Mouse (Mus musculus): Measurements from ENCODE around the gene Dnajc2. TPM values are rescaled to one million over a fixed set of nuclear protein-coding genes. Genes with fewer than 3 reads are reported as not detected.
"Not testable (repeated sequence)": the region's sequence is repeated elsewhere in the genome, so short reads cannot be mapped to it uniquely, and the experiment has no call there.

Gene Dnajc2
- polyA plus RNA-seq, 1 experiment: 47.2 TPM

GRCm38 (mm10) chr5:21729107-21729506 lies 55.9 kb downstream of the Dnajc2 start:
- Histone ChIP-seq H3K27ac (ENCODE audit: control insufficient read depth, insufficient read depth, low read depth, low read length, poor library complexity) (no peak overlapping the region), H3K4me1 (ENCODE audit: control insufficient read depth, insufficient read depth, low read length) (no peaks in the 10 kb centered on the region), H3K4me3 (replicated peaks; ENCODE audit: control insufficient read depth, low read depth, low read length) (no peak overlapping the region)
- no peak for TF ChIP-seq CTCF (IDR thresholded peaks at IDR 0.05; ENCODE audit: control insufficient read depth, insufficient read depth, low read length)
- no peak for TF ChIP-seq POLR2A (IDR thresholded peaks at IDR 0.05; ENCODE audit: borderline replicate concordance, control insufficient read depth, low read depth, low read length)
- WGBS: 76% methylated on average over 5 of the region's 5 CpGs

- H3K4me1 ChIP-seq (ENCODE audit: control insufficient read depth, insufficient read depth, low read length): no peaks in the 10 kb centered on the region
- TF ChIP-seq CTCF (IDR thresholded peaks at IDR 0.05; ENCODE audit: control insufficient read depth, insufficient read depth, low read length) (no peak), POLR2A (IDR thresholded peaks at IDR 0.05; ENCODE audit: borderline replicate concordance, control insufficient read depth, low read depth, low read length) (no peak)
- H3K27ac ChIP-seq (ENCODE audit: control insufficient read depth, insufficient read depth, low read depth, low read length, poor library complexity): no peak overlapping the region
- 82% methylated on average over 7 of the region's 7 CpGs for WGBS
- no peak overlapping the region for H3K4me3 ChIP-seq (replicated peaks; ENCODE audit: control insufficient read depth, low read depth, low read length)
Observed at GRCm38 (mm10) chr5:21724872-21725271, 60.2 kb downstream of the Dnajc2 start.

GRCm38 (mm10) chr5:21724427-21724826 lies 60.6 kb downstream of the Dnajc2 start:
- Histone ChIP-seq H3K4me1 (ENCODE audit: control insufficient read depth, insufficient read depth, low read length) (no peaks in the 10 kb centered on the region), H3K4me3 (replicated peaks; ENCODE audit: control insufficient read depth, low read depth, low read length) (no peak overlapping the region), H3K27ac (ENCODE audit: control insufficient read depth, insufficient read depth, low read depth, low read length, poor library complexity) (no peak overlapping the region)
- WGBS: 84% methylated on average over 1 of the region's 1 CpGs
- no peak for TF ChIP-seq CTCF (IDR thresholded peaks at IDR 0.05; ENCODE audit: control insufficient read depth, insufficient read depth, low read length)
- TF ChIP-seq POLR2A (IDR thresholded peaks at IDR 0.05; ENCODE audit: borderline replicate concordance, control insufficient read depth, low read depth, low read length): no peak

DNA sequence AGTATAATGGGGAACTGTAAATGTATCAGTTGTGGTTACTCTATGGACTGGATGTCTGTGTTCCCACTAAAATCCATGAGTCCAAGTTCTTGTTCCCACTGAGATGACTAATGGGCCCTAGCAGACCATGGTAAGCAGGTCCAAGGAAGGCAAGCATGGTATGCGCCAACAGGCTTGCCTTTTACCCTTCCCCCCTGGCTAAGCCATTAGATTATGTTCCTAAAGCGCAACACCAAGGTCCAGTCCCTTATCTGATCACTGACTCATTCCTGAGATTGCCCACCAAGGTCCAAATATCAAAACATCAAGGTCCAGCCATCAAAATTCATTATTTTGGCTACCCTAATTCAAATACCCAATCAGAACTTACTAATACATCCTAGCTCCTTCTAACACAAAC lies 65.8 kb downstream of the Dnajc2 start:
- TF ChIP-seq POLR2A (IDR thresholded peaks at IDR 0.05; ENCODE audit: borderline replicate concordance, control insufficient read depth, low read depth, low read length) (no peak), CTCF (IDR thresholded peaks at IDR 0.05; ENCODE audit: control insufficient read depth, insufficient read depth, low read length) (no peak)
- H3K27ac ChIP-seq (ENCODE audit: control insufficient read depth, insufficient read depth, low read depth, low read length, poor library complexity): no peak overlapping the region
- WGBS: 87% methylated on average over 2 of the region's 2 CpGs
- H3K4me1 ChIP-seq (ENCODE audit: control insufficient read depth, insufficient read depth, low read length): no peaks in the 10 kb centered on the region
- H3K4me3 ChIP-seq (replicated peaks; ENCODE audit: control insufficient read depth, low read depth, low read length): no peak overlapping the region

GRCm38 (mm10) chr5:21718546-21718945 lies 66.5 kb downstream of the Dnajc2 start:
- Histone ChIP-seq H3K27ac (ENCODE audit: control insufficient read depth, insufficient read depth, low read depth, low read length, poor library complexity) (no peak overlapping the region), H3K4me3 (replicated peaks; ENCODE audit: control insufficient read depth, low read depth, low read length) (no peak overlapping the region), H3K4me1 (ENCODE audit: control insufficient read depth, insufficient read depth, low read length) (no peaks in the 10 kb centered on the region)
- TF ChIP-seq CTCF (IDR thresholded peaks at IDR 0.05; ENCODE audit: control insufficient read depth, insufficient read depth, low read length) (no peak), POLR2A (IDR thresholded peaks at IDR 0.05; ENCODE audit: borderline replicate concordance, control insufficient read depth, low read depth, low read length) (no peak)
- 76% methylated on average over 5 of the region's 5 CpGs for WGBS

- TF ChIP-seq POLR2A (IDR thresholded peaks at IDR 0.05; ENCODE audit: borderline replicate concordance, control insufficient read depth, low read depth, low read length): no peak
- TF ChIP-seq CTCF (IDR thresholded peaks at IDR 0.05; ENCODE audit: control insufficient read depth, insufficient read depth, low read length): no peak
- Histone ChIP-seq H3K4me1 (ENCODE audit: control insufficient read depth, insufficient read depth, low read length) (no peaks in the 10 kb centered on the region), H3K4me3 (replicated peaks; ENCODE audit: control insufficient read depth, low read depth, low read length) (no peak overlapping the region), H3K27ac (ENCODE audit: control insufficient read depth, insufficient read depth, low read depth, low read length, poor library complexity) (no peak overlapping the region)
- 58% methylated on average over 10 of the region's 10 CpGs for WGBS
Observed at GRCm38 (mm10) chr5:21717165-21717715, 67.8 kb downstream of the Dnajc2 start.

DNA sequence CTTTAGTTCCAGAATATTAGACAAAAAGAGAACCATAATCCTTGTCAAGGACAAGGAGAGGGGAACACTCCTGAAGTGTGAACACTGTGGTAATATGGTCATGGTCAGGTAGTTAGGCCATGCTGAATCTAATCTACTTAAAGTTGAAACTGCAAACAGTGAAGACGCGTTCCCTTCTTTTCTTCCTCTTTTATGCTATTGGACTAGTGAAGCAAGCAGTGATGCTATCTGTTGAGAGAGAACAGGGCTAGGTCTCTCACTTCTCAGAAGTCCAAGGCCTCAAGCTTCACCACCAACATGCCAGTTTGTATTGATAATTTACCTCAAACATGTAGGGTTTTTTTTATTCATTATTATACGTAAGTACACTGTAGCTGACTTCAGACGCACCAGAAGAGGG lies 70.6 kb downstream of the Dnajc2 start:
- TF ChIP-seq POLR2A (IDR thresholded peaks at IDR 0.05; ENCODE audit: borderline replicate concordance, control insufficient read depth, low read depth, low read length): no peak
- no peak for TF ChIP-seq CTCF (IDR thresholded peaks at IDR 0.05; ENCODE audit: control insufficient read depth, insufficient read depth, low read length)
- no peak overlapping the region for H3K4me3 ChIP-seq (replicated peaks; ENCODE audit: control insufficient read depth, low read depth, low read length)
- 49% methylated on average over 4 of the region's 4 CpGs for WGBS
- no peaks in the 10 kb centered on the region for H3K4me1 ChIP-seq (ENCODE audit: control insufficient read depth, insufficient read depth, low read length)
- no peak overlapping the region for H3K27ac ChIP-seq (ENCODE audit: control insufficient read depth, insufficient read depth, low read depth, low read length, poor library complexity)

DNA sequence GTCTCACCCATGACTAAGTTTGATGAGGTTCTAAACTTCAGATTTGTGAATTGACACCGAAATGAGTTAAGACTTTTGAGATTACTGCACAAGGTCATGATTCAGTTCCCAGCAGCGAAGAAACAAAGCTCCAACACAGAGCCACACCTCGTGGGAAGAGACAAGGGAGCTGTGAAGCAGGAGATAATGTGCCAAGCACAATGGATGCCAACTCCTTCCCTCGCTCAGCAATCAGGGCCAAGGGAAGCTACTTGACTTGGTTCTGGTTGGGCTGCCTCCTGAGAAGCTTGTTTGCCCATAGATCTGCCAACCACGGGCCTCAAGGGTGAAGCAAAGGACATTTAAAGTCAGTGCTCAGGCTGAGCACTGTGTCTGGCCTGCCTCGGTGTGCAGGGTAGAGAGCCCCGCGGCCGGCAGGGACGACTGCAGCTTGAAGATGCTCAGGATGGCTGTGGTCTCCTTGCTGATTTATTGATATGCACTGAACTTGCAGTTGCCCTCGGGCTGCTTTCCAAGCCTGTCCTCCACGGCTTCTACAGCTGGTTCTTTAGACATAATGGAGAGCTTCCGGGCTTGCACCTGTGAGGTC lies 72.8 kb downstream of the Dnajc2 start:
- Histone ChIP-seq H3K4me1 (ENCODE audit: control insufficient read depth, insufficient read depth, low read length) (no peaks in the 10 kb centered on the region), H3K4me3 (replicated peaks; ENCODE audit: control insufficient read depth, low read depth, low read length) (no peak overlapping the region), H3K27ac (ENCODE audit: control insufficient read depth, insufficient read depth, low read depth, low read length, poor library complexity) (no peak overlapping the region)
- 76% methylated on average over 13 of the region's 13 CpGs for WGBS
- TF ChIP-seq POLR2A (IDR thresholded peaks at IDR 0.05; ENCODE audit: borderline replicate concordance, control insufficient read depth, low read depth, low read length): no peak
- no peak for TF ChIP-seq CTCF (IDR thresholded peaks at IDR 0.05; ENCODE audit: control insufficient read depth, insufficient read depth, low read length)

- WGBS: 81% methylated on average over 8 of the region's 8 CpGs
- H3K27ac ChIP-seq (ENCODE audit: control insufficient read depth, insufficient read depth, low read depth, low read length, poor library complexity); H3K4me1 ChIP-seq (ENCODE audit: control insufficient read depth, insufficient read depth, low read length); H3K4me3 ChIP-seq (replicated peaks; ENCODE audit: control insufficient read depth, low read depth, low read length): not testable (repeated sequence)
Observed at GRCm38 (mm10) chr5:21708011-21708410, 77.0 kb downstream of the Dnajc2 start.

Other genes starting within 250 kb of the Dnajc2 start
- 2.7 TPM in 1 of 2 replicates, not detected in the other for gene Lrrc17, start 241.7 kb downstream of the Dnajc2 start, polyA plus RNA-seq (2011; ENCODE audit: insufficient read depth, insufficient read length, low replicate concordance, missing spikeins)
- gene Fbxl13, start 139.6 kb downstream of the Dnajc2 start, polyA plus RNA-seq (2011; ENCODE audit: insufficient read depth, insufficient read length, low replicate concordance, missing spikeins): not detected in 2 replicates
- 10.2 and 12.9 TPM in 2 replicates for gene Armc10, start 139.4 kb downstream of the Dnajc2 start, polyA plus RNA-seq (2011; ENCODE audit: insufficient read depth, insufficient read length, low replicate concordance, missing spikeins)
- not detected in 2 replicates for gene Napepld, start 83.9 kb downstream of the Dnajc2 start, polyA plus RNA-seq (2011; ENCODE audit: insufficient read depth, insufficient read length, low replicate concordance, missing spikeins)
- gene Pmpcb, start 48.1 kb downstream of the Dnajc2 start, polyA plus RNA-seq (2011; ENCODE audit: insufficient read depth, insufficient read length, low replicate concordance, missing spikeins): 26.0 and 59.8 TPM in 2 replicates
- 49.8 and 63.0 TPM in 2 replicates for gene Psmc2, start within 50 bp of the Dnajc2 start, polyA plus RNA-seq (2011; ENCODE audit: insufficient read depth, insufficient read length, low replicate concordance, missing spikeins)
- gene Slc26a5, start 80.4 kb upstream of the Dnajc2 start, polyA plus RNA-seq (2011; ENCODE audit: insufficient read depth, insufficient read length, low replicate concordance, missing spikeins): not detected in 2 replicates

Data from bone marrow, adult 2 months (tissue).